Mouse (Mus musculus) lung, embryonic 14.5 days (tissue): ENCODE measurements around the gene Cul7. TPM values are rescaled to one million over a fixed set of nuclear protein-coding genes. Genes with fewer than 3 reads are reported as not detected.

Experiments
- ATAC-seq: fragments of 200-750 bp; cut with Nextera tagmentation; 2 replicates; pipeline ENCODE4 v1.8.0; 2017; ENCODE audit warnings: mild to moderate bottlenecking, moderate TSS enrichment, moderate library complexity; ENCODE audit not compliant: insufficient read depth
- DNase-seq: peaks from one replicate; pipeline ENCODE4 v3.0.0-alpha.2; 2015
- H3K27ac ChIP-seq: fragments of 300-500 bp; sonication (generic); 2 replicates; pipeline ENCODE4 v1.5.1; 2014; ENCODE audit warnings: low read depth, mild to moderate bottlenecking, moderate library complexity
- H3K27me3 ChIP-seq: fragments of 300-500 bp; sonication (generic); 2 replicates; pipeline ENCODE4 v1.6.1; 2014; ENCODE audit warnings: low read length, control low read depth; ENCODE audit not compliant: insufficient read depth
- H3K36me3 ChIP-seq: fragments of 300-500 bp; sonication (generic); 2 replicates; pipeline ENCODE4 v1.6.1; 2014; ENCODE audit warnings: control low read depth; ENCODE audit not compliant: insufficient read depth
- H3K4me1 ChIP-seq: fragments of 300-500 bp; sonication (generic); 2 replicates; pipeline ENCODE4 v1.6.1; 2014; ENCODE audit warnings: antibody characterized with exemption, control low read depth; ENCODE audit not compliant: insufficient read depth
- H3K4me2 ChIP-seq: fragments of 300-500 bp; sonication (generic); 2 replicates; pipeline ENCODE4 v1.6.1; 2014; ENCODE audit warnings: mild to moderate bottlenecking
- H3K4me3 ChIP-seq: fragments of 300-500 bp; sonication (generic); 2 replicates; pipeline ENCODE4 v1.5.1; 2014; ENCODE audit warnings: low read depth, low read length
- H3K9ac ChIP-seq: fragments of 300-500 bp; sonication (generic); 2 replicates; pipeline ENCODE4 v1.6.1; 2014
- H3K9me3 ChIP-seq: fragments of 300-500 bp; sonication (generic); 2 replicates; pipeline ENCODE4 v1.6.1; 2016; ENCODE audit warnings: low read depth, low read length, control low read depth
- CTCF ChIP-seq: IDR thresholded peaks from 2 replicates; pipeline ENCODE4 v1.5.1; 2016; ENCODE audit warnings: antibody characterized with exemption, low read depth
- WGBS: fragments of 180-500 bp; shearing (Covaris S2); extraction: QIAGEN DNeasy Blood & Tissue Kit; methylation state at CpG from one replicate; pipeline ENCODE4 v1.1.7; 2014; 5-methylcytosine and 5-hydroxymethylcytosine counted together
- polyA plus RNA-seq: library from polyadenylated mRNA; unstranded; fragments of >200 nt; fragmentation: Nextera tagmentation; extraction: Ambion mirVana; gene quantifications from 2 replicates; pipeline ENCODE4 v1.2.1, GENCODE M21; 2014

Cul7 gene
- polyA plus RNA-seq, 1 experiment from 2014 or later = 36.6 TPM

GRCm38 (mm10) chr17:46679843-46680759 lies 30.0 kb downstream of the Cul7 start:
- H3K9me3 ChIP-seq = no peaks in the 10 kb centered on the region
- peak overlapping the region; percentile 85 for H3K27ac ChIP-seq
- peaks cover 15% of the 10 kb centered on the region for H3K4me1 ChIP-seq
- 2% methylated on average over 34 of the region's 34 CpGs for WGBS
- ATAC-seq = peak; percentile 52
- H3K4me3 ChIP-seq = peak overlapping the region; percentile 69
- peak overlapping the region; percentile 88 for H3K4me2 ChIP-seq
- H3K9ac ChIP-seq = peak overlapping the region; percentile 66
- no peaks in the 10 kb centered on the region for H3K27me3 ChIP-seq
- DNase-seq = peak; percentile 64
- TF ChIP-seq CTCF = peak; percentile 51
- peaks cover 59% of the 10 kb centered on the region for H3K36me3 ChIP-seq

GRCm38 (mm10) chr17:46680760-46681373 lies 30.7 kb downstream of the Cul7 start, which contains the start of gene Klhdc3:
Gene Klhdc3, minus strand, starts transcription at chr17:46680914.
- ATAC-seq = peak; percentile 98
- Histone ChIP-seq H3K9ac (peak within 1 kb of the TSS; percentile 66), H3K4me1 (peaks cover 14% of the 10 kb centered on the region), H3K27ac (peak within 1 kb of the TSS; percentile 85), H3K27me3 (no peaks in the 10 kb centered on the region), H3K9me3 (no peaks in the 10 kb centered on the region), H3K4me3 (peak within 1 kb of the TSS; percentile 69), H3K36me3 (peaks cover 59% of the 10 kb centered on the region), H3K4me2 (peak within 1 kb of the TSS; percentile 88)
- peak; percentile 99 for DNase-seq
- peak; percentile 16; the same call in 1 of the 2 replicates for TF ChIP-seq CTCF
- under 1% methylated on average over 49 of the region's 49 CpGs for WGBS

- Histone ChIP-seq H3K9me3 (no peaks in the 10 kb centered on the region), H3K4me2 (peak overlapping the region; percentile 88), H3K4me3 (peak overlapping the region; percentile 69), H3K27ac (peak overlapping the region; percentile 46; the same call in 1 of the 2 replicates), H3K27me3 (no peaks in the 10 kb centered on the region), H3K9ac (peak overlapping the region; percentile 64), H3K36me3 (peaks cover 59% of the 10 kb centered on the region), H3K4me1 (peaks cover 14% of the 10 kb centered on the region)
- TF ChIP-seq CTCF = no peak
- WGBS = 21% methylated on average over 12 of the region's 12 CpGs
- DNase-seq (no peak), ATAC-seq (peak; percentile 0; the same call in 1 of the 2 replicates)
These were observed 31.5 kb downstream of the Cul7 start for GRCm38 (mm10) chr17:46681466-46682118.

- Histone ChIP-seq H3K9ac (no peak overlapping the region), H3K4me3 (no peak overlapping the region), H3K9me3 (no peaks in the 10 kb centered on the region), H3K27ac (no peak overlapping the region), H3K36me3 (peaks cover 57% of the 10 kb centered on the region), H3K27me3 (no peaks in the 10 kb centered on the region), H3K4me2 (no peak overlapping the region), H3K4me1 (peaks cover 14% of the 10 kb centered on the region)
- ATAC-seq = no peak
- no peak for DNase-seq
- TF ChIP-seq CTCF = no peak
- 86% methylated on average over 16 of the region's 16 CpGs for WGBS
These were observed 32.7 kb downstream of the Cul7 start for GRCm38 (mm10) chr17:46682654-46683389.

- ATAC-seq (no peak), DNase-seq (no peak)
- H3K9me3 ChIP-seq = no peaks in the 10 kb centered on the region
- 91% methylated on average over 6 of the region's 6 CpGs for WGBS
- H3K27me3 ChIP-seq = no peaks in the 10 kb centered on the region
- no peak overlapping the region for H3K27ac ChIP-seq
- no peak overlapping the region for H3K4me3 ChIP-seq
- no peak overlapping the region for H3K9ac ChIP-seq
- no peak for TF ChIP-seq CTCF
- H3K4me2 ChIP-seq = no peak overlapping the region
- peaks cover 67% of the 10 kb centered on the region for H3K36me3 ChIP-seq
- H3K4me1 ChIP-seq = peaks cover 7% of the 10 kb centered on the region; the same call in 1 of the 2 replicates
These were observed 35.8 kb downstream of the Cul7 start for GRCm38 (mm10) chr17:46685913-46686312.

GRCm38 (mm10) chr17:46690665-46691064 lies 40.5 kb downstream of the Cul7 start:
- no peak overlapping the region for H3K9ac ChIP-seq
- no peak overlapping the region for H3K4me3 ChIP-seq
- DNase-seq (no peak), ATAC-seq (no peak)
- no peaks in the 10 kb centered on the region for H3K27me3 ChIP-seq
- no peak for TF ChIP-seq CTCF
- H3K4me1 ChIP-seq = no peaks in the 10 kb centered on the region
- no peak overlapping the region for H3K4me2 ChIP-seq
- H3K27ac ChIP-seq = no peak overlapping the region
- 80% methylated on average over 12 of the region's 12 CpGs for WGBS
- peaks cover 52% of the 10 kb centered on the region for H3K36me3 ChIP-seq
- H3K9me3 ChIP-seq = no peaks in the 10 kb centered on the region
